Mouse (Mus musculus): ENCODE results near the gene E130114P18Rik. TPM values are rescaled to one million over a fixed set of nuclear protein-coding genes. Genes with fewer than 3 reads are reported as not detected.

E130114P18Rik gene
- total RNA-seq, 2 experiments from 2014 or later = 5.0 to 5.9 TPM

- intact Hi-C loops (cut with DNase I) = no loop called here
- DNase-seq (ENCODE audit: low spot score in 2 of 2) = no peak
Measured at GRCm38 (mm10) chr4:97805896-97806808, 28.3 kb upstream of the E130114P18Rik start.

GRCm38 (mm10) chr4:97805255-97805654 lies 27.4 kb upstream of the E130114P18Rik start:
- DNase-seq (ENCODE audit: low spot score in 2 of 2) = no peak
- intact Hi-C loops (cut with DNase I) = no loop called here

- no peak for DNase-seq (ENCODE audit: low spot score in 2 of 2)
- intact Hi-C loops (cut with DNase I) = no loop called here
Measured at GRCm38 (mm10) chr4:97804638-97805037, 26.8 kb upstream of the E130114P18Rik start.

GRCm38 (mm10) chr4:97803791-97804190 lies 25.9 kb upstream of the E130114P18Rik start:
- DNase-seq (ENCODE audit: low spot score in 2 of 2) = no peak
- intact Hi-C loops (cut with DNase I) = no loop called here

- no peak for DNase-seq (ENCODE audit: low spot score in 2 of 2)
- intact Hi-C loops (cut with DNase I) = no loop called here
Measured at GRCm38 (mm10) chr4:97796505-97796904, 18.6 kb upstream of the E130114P18Rik start.

- intact Hi-C loops (cut with DNase I) = no loop called here
- no peak for DNase-seq (ENCODE audit: low spot score in 2 of 2)
Measured at GRCm38 (mm10) chr4:97795957-97796356, 18.1 kb upstream of the E130114P18Rik start.

GRCm38 (mm10) chr4:97794865-97795264 lies 17.0 kb upstream of the E130114P18Rik start:
- intact Hi-C loops (cut with DNase I) = no loop called here
- no peak for DNase-seq (ENCODE audit: low spot score in 2 of 2)

- intact Hi-C loops (cut with DNase I) = no loop called here
- DNase-seq (ENCODE audit: low spot score in 2 of 2) = no peak
Measured at GRCm38 (mm10) chr4:97793931-97794330, 16.1 kb upstream of the E130114P18Rik start.

GRCm38 (mm10) chr4:97788537-97788936 lies 10.7 kb upstream of the E130114P18Rik start:
- DNase-seq (ENCODE audit: low spot score in 2 of 2) = no peak
- intact Hi-C loops (cut with DNase I) = no loop called here

- peak in 1 of 2 experiments; percentile 46 for DNase-seq (ENCODE audit: low spot score in 2 of 2)
- intact Hi-C loops (cut with DNase I) = no loop called here
Measured at GRCm38 (mm10) chr4:97787515-97787914, 9.6 kb upstream of the E130114P18Rik start.

- DNase-seq (ENCODE audit: low spot score in 2 of 2) = no peak
- intact Hi-C loops (cut with DNase I) = no loop called here
Measured at GRCm38 (mm10) chr4:97786571-97786970, 8.7 kb upstream of the E130114P18Rik start.

GRCm38 (mm10) chr4:97785547-97786271 lies 7.8 kb upstream of the E130114P18Rik start:
- no peak for DNase-seq (ENCODE audit: low spot score in 2 of 2)
- intact Hi-C loops (cut with DNase I) = no loop called here

GRCm38 (mm10) chr4:97784236-97784635 lies 6.4 kb upstream of the E130114P18Rik start:
- intact Hi-C loops (cut with DNase I) = no loop called here
- DNase-seq (ENCODE audit: low spot score in 2 of 2) = no peak

GRCm38 (mm10) chr4:97783073-97783879 lies 5.4 kb upstream of the E130114P18Rik start:
- intact Hi-C loops (cut with DNase I) = no loop called here
- no peak for DNase-seq (ENCODE audit: low spot score in 2 of 2)

GRCm38 (mm10) chr4:97782497-97782896 lies 4.6 kb upstream of the E130114P18Rik start:
- no peak for DNase-seq (ENCODE audit: low spot score in 2 of 2)
- intact Hi-C loops (cut with DNase I) = no loop called here

GRCm38 (mm10) chr4:97782069-97782468 lies 4.2 kb upstream of the E130114P18Rik start:
- no peak for DNase-seq (ENCODE audit: low spot score in 2 of 2)
- intact Hi-C loops (cut with DNase I) = no loop called here

- no peak for DNase-seq (ENCODE audit: low spot score in 2 of 2)
- intact Hi-C loops (cut with DNase I) = no loop called here
Measured at GRCm38 (mm10) chr4:97780666-97781435, 3.0 kb upstream of the E130114P18Rik start.

- intact Hi-C loops (cut with DNase I) = no loop called here
- DNase-seq (ENCODE audit: low spot score in 2 of 2) = no peak
Measured at GRCm38 (mm10) chr4:97780024-97780423, 2.1 kb upstream of the E130114P18Rik start.

All from left cerebral cortex, postnatal 36 days (tissue).